Mouse (Mus musculus) ovary, postnatal 14 days (tissue): ENCODE measurements around the gene Plp1.

Experiments
- DNase-seq: peaks from one replicate; pipeline ENCODE4 v3.0.0; 2022; ENCODE audit warnings: low spot score

Plp1 gene

DNA sequence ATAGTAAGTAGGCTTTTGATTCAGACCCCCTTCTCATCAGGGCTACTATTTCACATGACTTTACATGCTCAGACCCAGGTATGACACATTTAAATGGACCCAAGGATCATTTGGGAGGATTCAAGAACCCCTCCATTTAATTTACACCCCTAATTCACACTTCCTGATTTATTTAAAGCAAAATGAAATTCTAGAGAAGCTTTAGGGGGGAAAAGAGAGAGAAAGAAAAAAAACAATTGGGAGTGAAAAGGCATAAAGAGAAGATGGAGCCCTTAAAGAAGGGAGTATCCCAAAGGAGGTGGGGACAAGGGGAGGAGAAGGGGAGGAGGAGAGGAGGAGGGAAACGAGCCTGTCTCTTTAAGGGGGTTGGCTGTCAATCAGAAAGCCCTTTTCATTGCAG, at the start of gene Plp1:
Gene Plp1 (plus strand): TSS at position 301 of the 400 bp plus-strand sequence.
- DNase-seq = no peak

DNA sequence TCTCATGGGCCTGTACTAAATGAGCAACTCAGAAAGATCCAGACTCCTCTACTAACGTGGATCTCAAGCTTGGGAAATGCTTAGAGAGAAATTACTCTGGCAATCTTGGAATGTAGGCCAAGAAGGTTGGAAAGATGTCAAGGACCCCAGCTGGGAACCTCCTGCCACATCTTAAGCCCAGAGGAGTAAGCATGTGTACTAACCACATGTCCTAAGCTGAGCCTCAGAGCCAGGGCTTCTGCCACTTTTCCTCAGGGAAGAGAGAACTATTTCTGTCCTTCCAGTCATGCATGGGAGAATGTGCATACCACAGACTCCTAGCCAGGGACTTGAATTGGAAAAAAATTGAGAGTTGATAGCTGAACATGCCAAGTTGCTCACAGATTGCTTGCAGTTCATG, 49.4 kb upstream of the Plp1 start:
- no peak for DNase-seq

DNA sequence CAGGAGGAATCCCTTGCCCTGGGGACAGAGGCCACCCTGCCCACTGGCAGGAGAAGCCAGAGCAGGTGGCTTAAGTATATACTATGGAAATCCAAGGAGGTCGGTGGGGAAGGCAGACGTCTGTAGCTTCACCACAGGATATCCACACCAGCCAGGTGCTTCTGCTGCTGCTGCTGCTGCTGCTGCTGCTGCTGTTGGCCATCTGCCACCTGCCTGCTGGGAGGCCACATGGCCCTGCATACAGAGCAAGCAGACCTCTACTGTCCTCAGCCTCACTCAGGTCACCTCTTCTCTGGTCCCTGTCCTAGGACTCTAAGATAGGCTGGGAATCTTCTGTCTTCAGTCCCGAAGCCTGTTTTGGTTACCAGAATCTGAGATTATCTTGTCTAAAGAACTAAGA, 44.4 kb upstream of the Plp1 start:
- no peak for DNase-seq

DNA sequence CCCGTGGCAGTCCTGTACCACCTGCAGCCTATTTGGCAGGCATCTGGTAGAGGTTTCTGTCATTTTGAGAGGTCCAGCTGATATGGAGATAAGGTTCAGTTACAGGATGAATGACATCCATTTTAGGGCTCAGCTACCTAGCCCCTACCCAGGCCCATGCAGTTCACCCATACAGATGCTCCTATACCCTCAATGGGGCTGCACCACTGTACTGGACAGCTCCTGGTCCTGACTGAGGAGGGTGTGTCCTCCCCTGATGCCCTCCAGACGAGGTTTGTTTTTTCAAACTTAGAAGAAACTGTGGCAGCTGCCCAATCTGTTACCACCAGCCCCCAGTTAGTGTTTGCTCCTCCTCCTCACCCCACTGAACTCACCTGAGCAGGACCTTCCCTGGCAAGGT, 43.2 kb upstream of the Plp1 start:
- DNase-seq = no peak

DNA sequence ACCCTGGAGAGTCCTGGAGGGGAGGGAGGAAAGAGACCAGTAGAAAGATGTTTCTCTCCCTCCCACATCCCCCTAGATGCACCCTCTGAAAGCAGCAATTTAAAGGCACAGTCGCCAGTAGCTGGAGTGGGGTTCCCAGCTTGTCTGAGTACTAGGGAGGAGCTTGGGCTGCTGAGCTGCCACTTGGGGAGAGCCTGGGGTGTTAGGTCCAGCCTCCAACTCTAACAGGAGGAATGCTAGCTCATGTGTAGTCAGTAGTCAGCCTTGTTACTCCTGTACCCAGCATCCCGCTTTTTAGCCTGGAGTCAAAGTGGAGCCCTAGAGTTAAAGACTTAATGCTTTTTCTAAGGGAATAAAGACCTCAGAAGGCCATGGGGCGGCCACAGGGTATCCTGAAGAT, 42.4 kb upstream of the Plp1 start, which contains the start of gene Glra4:
Gene Glra4 (minus strand): TSS at position 101 of the 400 bp plus-strand sequence.
- DNase-seq = no peak

DNA sequence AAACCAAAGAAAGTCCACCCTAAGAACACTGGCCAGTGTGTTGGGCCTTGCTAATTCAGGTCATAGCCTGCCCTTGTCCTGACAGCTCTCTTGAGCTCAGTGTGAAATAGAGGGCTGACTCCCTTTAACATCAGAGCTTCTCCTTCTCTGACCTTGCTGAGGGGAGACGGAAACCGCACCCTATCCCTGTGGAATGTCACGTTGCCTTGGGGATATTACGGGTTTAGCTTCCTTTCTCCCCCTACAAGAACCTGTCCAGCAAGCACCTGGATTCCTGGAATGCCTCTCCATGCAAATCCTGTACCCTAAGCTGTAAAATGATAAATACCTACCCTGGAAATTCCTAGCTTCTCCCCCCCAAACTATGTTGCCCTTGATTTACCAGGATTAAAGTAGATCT, 33.0 kb upstream of the Plp1 start:
- no peak for DNase-seq

DNA sequence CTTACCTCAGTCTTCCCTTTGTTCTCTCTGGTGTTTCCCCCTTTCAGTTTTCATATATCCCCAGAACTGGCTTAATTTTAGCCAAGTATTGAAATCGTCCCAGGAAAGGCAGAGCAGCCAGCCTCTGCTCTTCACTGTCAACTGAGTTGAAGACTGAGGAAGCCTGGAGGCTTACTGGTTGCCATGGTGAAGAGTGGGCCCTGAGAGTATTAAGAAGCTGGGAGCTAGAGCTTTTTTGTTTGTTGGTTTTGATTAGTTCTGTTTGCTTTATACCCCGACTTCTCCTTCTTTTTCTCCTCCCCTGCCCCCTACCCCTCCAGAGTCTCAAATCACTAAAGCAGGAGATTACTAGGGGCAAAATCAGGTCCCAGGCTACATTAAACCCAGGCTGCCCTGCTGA, 25.2 kb upstream of the Plp1 start:
- no peak for DNase-seq

DNA sequence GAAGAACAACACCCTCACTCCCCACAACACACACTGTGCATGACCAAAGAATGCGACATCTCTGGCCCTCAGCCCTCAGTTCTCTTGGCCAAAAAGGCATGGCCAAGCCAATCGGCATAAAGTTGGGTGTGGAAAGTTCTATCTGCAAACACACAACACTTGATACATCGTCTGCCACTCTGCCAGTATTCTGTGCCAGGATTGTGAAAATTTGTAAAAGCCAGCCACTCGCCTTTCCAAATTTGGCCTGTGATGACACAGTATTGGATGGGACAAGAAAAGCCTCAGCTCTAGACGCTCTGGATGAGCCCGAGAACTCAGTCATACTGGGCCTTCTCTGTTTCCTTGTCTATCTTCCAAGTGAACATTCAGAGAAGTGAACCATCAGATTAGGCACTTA, 2.7 kb upstream of the Plp1 start:
- no peak for DNase-seq

DNA sequence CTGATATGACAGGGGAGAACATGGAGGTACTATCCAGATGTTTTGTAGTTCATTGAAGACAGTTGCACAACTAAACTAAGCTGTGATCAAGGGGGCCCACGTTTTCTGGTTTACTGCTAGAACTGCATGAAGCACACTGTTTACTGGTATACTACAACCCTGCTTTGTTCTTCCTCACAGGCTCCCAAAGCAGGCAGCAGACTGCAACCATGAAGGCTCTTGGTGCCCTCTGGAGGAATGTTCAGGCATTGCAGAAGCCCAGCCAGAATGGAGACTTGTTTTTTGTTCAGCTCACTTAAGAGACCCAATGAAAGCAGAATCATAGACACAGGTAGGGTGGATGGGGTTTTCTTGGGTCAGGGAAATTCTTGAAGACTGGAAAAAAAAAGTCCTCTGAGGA, 2.2 kb upstream of the Plp1 start:
- peak; percentile 61 for DNase-seq

DNA sequence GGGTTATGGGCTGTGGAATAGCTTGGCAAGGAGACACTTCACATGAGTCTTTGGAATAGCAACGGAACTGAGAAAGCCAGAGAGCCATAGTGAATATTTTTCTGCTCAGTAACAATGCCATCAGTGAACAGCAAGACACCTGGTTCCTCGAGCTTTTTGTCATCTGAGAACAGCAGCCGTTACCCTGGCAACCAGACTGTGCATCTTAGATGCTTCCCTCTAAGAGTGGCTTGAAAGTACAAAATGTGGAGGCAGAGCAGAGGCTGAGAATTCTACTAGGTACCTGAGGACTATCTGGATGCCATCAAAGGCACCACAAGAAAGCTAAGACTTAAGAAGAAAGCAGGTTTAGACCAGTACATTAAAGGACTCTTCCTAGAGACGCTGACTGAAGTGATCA, 2.5 kb downstream of the Plp1 start:
- DNase-seq = no peak

DNA sequence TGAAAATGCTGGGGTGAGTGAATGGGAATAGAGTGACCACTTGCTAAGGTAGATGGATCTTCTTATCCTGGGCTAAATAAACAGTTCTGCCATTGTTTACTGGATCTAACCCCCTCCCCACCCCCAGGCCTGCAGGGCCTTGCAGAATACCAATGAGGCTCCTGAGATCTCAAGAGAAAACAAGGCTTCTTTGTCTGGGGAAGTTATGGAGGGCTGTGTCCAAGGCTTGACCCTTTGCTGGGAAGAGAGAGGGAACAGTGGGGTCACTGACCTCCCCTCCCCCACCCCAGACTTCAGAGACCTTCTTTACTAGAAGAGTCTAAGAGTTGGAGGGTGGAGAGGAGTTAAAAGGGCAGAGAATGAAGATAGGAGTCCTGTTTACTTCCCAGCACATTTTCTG, 6.1 kb downstream of the Plp1 start:
- DNase-seq = no peak

DNA sequence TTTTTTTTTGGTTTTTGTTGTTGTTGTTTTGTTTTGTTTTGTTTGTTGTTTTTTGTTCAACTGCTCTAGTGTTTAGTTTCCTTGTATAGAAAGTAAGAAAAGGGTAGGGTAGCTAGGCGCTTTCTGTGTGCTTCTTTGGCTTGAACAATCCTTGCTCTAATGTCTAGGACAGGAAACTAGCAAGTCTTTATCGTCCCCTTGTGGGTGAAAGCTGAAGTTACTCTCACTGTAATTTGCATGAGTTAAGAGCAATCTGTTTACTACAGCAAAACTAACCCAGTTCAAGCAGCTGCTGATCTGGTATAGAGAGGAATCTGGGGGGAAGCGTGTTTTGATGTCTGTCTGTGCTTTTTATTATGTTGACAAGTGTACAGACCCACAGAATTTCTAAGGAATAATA, 27.8 kb downstream of the Plp1 start:
- DNase-seq = no peak

DNA sequence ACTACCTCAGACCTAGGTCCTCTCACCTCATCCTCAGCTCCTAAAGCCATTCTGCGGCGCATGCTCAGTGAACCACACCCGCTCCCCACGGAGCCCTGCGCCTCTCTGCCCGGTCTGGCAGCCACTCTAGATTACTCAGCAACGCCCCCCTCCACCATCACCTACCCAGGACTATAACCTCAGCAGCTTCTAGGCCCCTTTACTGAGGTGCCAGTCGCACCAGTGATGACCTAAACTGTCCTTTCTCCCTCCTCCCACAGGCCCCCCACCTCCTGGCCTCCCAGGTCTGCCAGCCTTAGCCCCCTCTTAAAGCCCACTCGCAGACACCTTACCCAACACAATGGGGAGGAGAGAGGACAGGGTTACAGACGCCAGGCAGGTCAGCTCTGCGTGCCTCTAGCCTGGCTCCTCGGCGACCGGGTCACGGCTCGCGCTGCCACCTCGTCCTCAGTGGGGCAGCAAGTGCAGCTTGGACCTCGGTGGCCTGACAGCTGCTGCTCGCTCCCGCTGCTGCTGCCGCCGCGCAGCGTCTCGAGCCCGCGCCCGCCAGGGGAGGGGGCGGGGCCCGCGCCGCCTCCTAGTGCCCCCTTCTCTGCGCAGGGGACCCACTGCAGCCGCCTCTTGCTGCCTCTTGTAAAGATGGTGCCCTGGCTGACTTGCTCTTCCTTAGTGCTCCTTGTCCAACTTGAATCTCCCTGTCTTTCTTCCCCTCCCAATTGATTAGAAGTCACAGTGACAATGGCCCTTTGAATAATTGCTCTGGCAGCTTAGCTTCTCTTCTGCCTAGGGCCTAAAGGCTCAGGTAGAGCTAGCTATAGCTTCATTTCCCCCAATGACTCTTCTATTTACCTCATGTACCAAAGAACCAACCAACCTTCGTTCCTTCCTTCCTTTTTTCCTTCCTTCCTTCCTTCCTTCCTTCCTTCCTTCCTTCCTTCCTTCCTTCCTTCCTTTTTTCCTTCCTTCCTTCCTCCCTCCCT, 45.9 kb downstream of the Plp1 start, which contains the start of gene Rab9b:
Gene Rab9b (minus strand): TSS at position 695 of the 980 bp plus-strand sequence.
- no peak for DNase-seq
